Mouse (Mus musculus) CH12.LX (cell line): ENCODE data around the gene Lmtk2. TPM values are rescaled to one million over a fixed set of nuclear protein-coding genes. Genes with fewer than 3 reads are reported as not detected.
A peak's percentile ranks its signal among the peaks of the same experiment; 100 is the strongest.

ENCODE experiments used
- DNase-seq: peaks from one replicate; pipeline ENCODE4 v3.0.0-alpha.2; 2013; ENCODE audit errors: extremely low read depth
- H3K27ac ChIP-seq: 2 replicates; pipeline ENCODE4 v1.5.1; 2012; ENCODE audit warnings: low read depth, mild to moderate bottlenecking, control low read depth, moderate library complexity; ENCODE audit not compliant: insufficient read depth
- H3K27me3 ChIP-seq: replicated peaks from 2 replicates; pipeline ENCODE3; 2012; ENCODE audit warnings: inconsistent platforms
- H3K36me3 ChIP-seq, 2 experiments: replicated peaks in 1 of 2; 2 replicates each; pipeline versions ENCODE3 to v1.6.1; 2012; ENCODE audit warnings: inconsistent platforms in 1 of 2, low read length in 1 of 2, mild to moderate bottlenecking in 1 of 2, mixed read lengths in 1 of 2, moderate library complexity in 1 of 2; ENCODE audit not compliant: control insufficient read depth in 1 of 2, insufficient read depth in 1 of 2
- H3K4me1 ChIP-seq, 2 experiments: 2 replicates each; pipeline ENCODE4 v1.6.1; 2012; ENCODE audit warnings: inconsistent platforms in 1 of 2, moderate library complexity in 1 of 2; ENCODE audit not compliant: insufficient read depth in 2 of 2, control insufficient read depth in 1 of 2
- H3K4me2 ChIP-seq: 2 replicates; pipeline ENCODE4 v1.6.1; 2012; ENCODE audit warnings: low read depth, mild to moderate bottlenecking, control low read depth; ENCODE audit not compliant: poor library complexity, insufficient read depth, severe bottlenecking
- H3K4me3 ChIP-seq, 3 experiments: fragments of 150-350 bp in 1 of 3; sonication (generic) in 1 of 3; replicated peaks in 1 of 3; 2 replicates each; pipeline versions ENCODE3 to v1.5.1; 2011 to 2012; ENCODE audit warnings: low read depth in 2 of 3, low read length in 2 of 3, mild to moderate bottlenecking in 2 of 3, moderate library complexity in 2 of 3, control low read depth in 1 of 3, improper control_type of control experiment in 1 of 3, inconsistent platforms in 1 of 3, mixed read lengths in 1 of 3; ENCODE audit not compliant: poor library complexity in 1 of 3
- H3K79me2 ChIP-seq: replicated peaks from 2 replicates; pipeline ENCODE4 v1.6.1; 2012; ENCODE audit warnings: mild to moderate bottlenecking, moderate library complexity; ENCODE audit not compliant: control insufficient read depth, poor library complexity, insufficient read depth, severe bottlenecking; ENCODE audit errors: extremely low read depth
- H3K9ac ChIP-seq: 2 replicates; pipeline ENCODE4 v1.6.1; 2012; ENCODE audit warnings: low read depth, mild to moderate bottlenecking, control low read depth, moderate library complexity; ENCODE audit not compliant: insufficient read depth
- H3K9me3 ChIP-seq: replicated peaks from 2 replicates; pipeline ENCODE3; 2012; ENCODE audit warnings: low read length, inconsistent platforms, mixed read lengths
- BHLHE40 ChIP-seq: IDR thresholded peaks from 2 replicates; pipeline ENCODE4 v1.6.1; 2011; ENCODE audit warnings: mild to moderate bottlenecking, low read depth, low read length, improper control_type of control experiment
- CHD2 ChIP-seq: IDR thresholded peaks from 2 replicates; pipeline ENCODE4 v1.6.1; 2011; ENCODE audit warnings: low read length, improper control_type of control experiment
- CTCF ChIP-seq, 2 experiments: IDR thresholded peaks in 1 of 2; conservative IDR thresholded peaks in 1 of 2; 2 replicates each; pipeline ENCODE4 v1.5.1; 2011 to 2012; ENCODE audit warnings: low read depth in 2 of 2, low read length in 2 of 2, improper control_type of control experiment in 1 of 2, inconsistent platforms in 1 of 2, mild to moderate bottlenecking in 1 of 2, moderate library complexity in 1 of 2
- EP300 ChIP-seq: IDR thresholded peaks from 2 replicates; pipeline ENCODE4 v1.6.1; 2011; ENCODE audit warnings: low read length, improper control_type of control experiment
- ETS1 ChIP-seq: conservative IDR thresholded peaks from 2 replicates; pipeline ENCODE4 v1.6.1; 2012; ENCODE audit warnings: low read depth, mild to moderate bottlenecking, inconsistent platforms, low read length, improper control_type of control experiment, moderate library complexity
- GABPA ChIP-seq: IDR thresholded peaks from 2 replicates; pipeline ENCODE4 v1.6.1; 2012; ENCODE audit warnings: low read depth, low read length, improper control_type of control experiment, inconsistent platforms; ENCODE audit not compliant: insufficient replicate concordance
- IRF4 ChIP-seq: IDR thresholded peaks from 2 replicates; pipeline ENCODE4 v1.6.1; 2014; ENCODE audit warnings: low read depth, mild to moderate bottlenecking, inconsistent platforms, low read length, improper control_type of control experiment
- JUN ChIP-seq: IDR thresholded peaks from 2 replicates; pipeline ENCODE4 v1.6.1; 2011; ENCODE audit warnings: low read depth, mild to moderate bottlenecking, low read length, improper control_type of control experiment, moderate library complexity; ENCODE audit not compliant: insufficient read depth
- JUND ChIP-seq: conservative IDR thresholded peaks from 2 replicates; pipeline ENCODE4 v1.6.1; 2011; ENCODE audit warnings: low read depth, low read length, improper control_type of control experiment
- MAFK ChIP-seq: IDR thresholded peaks from 2 replicates; pipeline ENCODE4 v1.6.1; 2011; ENCODE audit warnings: low read length, improper control_type of control experiment; ENCODE audit not compliant: insufficient replicate concordance
- MAX ChIP-seq: IDR thresholded peaks from 2 replicates; pipeline ENCODE4 v1.6.1; 2011; ENCODE audit warnings: low read length, improper control_type of control experiment
- POLR2AphosphoS2 ChIP-seq: IDR thresholded peaks from 2 replicates; pipeline ENCODE4 v1.6.1; 2011; ENCODE audit warnings: low read depth, low read length, improper control_type of control experiment
- RAD21 ChIP-seq: IDR thresholded peaks from 2 replicates; pipeline ENCODE4 v1.6.1; 2011; ENCODE audit warnings: low read depth, mild to moderate bottlenecking, low read length, improper control_type of control experiment, moderate library complexity
- RCOR1 ChIP-seq: conservative IDR thresholded peaks from 2 replicates; pipeline ENCODE4 v1.6.1; 2012; ENCODE audit warnings: low read depth, mild to moderate bottlenecking, inconsistent platforms, low read length, improper control_type of control experiment
- SIN3A ChIP-seq: IDR thresholded peaks from 2 replicates; pipeline ENCODE4 v1.6.1; 2012; ENCODE audit warnings: low read length, improper control_type of control experiment, inconsistent platforms
- SMC3 ChIP-seq: IDR thresholded peaks from 2 replicates; pipeline ENCODE4 v1.6.1; 2011; ENCODE audit warnings: low read depth, low read length, improper control_type of control experiment
- TCF12 ChIP-seq: IDR thresholded peaks from 2 replicates; pipeline ENCODE4 v1.6.1; 2014; ENCODE audit warnings: low read depth, mild to moderate bottlenecking, inconsistent platforms, low read length, improper control_type of control experiment
- ZC3H11A ChIP-seq: IDR thresholded peaks from 2 replicates; pipeline ENCODE4 v1.6.1; 2012; ENCODE audit warnings: low read depth, mild to moderate bottlenecking, inconsistent platforms, low read length, improper control_type of control experiment
- dilution Hi-C: fragments of 300-500 bp; cut with MboI; formaldehyde crosslinking; loops from 2 replicates; pipeline ENCODE4 v1.14.3; 2020; ENCODE audit warnings: low sequenced_read_pairs; ENCODE audit not compliant: extremely low pct_unique_long_range_greater_than_20kb, extremely low pct_ligation_motif_present
- in situ Hi-C: fragments of 300-500 bp; cut with MboI; formaldehyde crosslinking; loops from 3 replicates; pipeline ENCODE4 v1.14.3; 2019; ENCODE audit warnings: low sequenced_read_pairs, low pct_ligation_motif_present, low pct_unique_long_range_greater_than_20kb, mixed read lengths
- polyA plus RNA-seq: library from polyadenylated mRNA; unstranded; fragments of >175 nt; gene quantifications from 2 replicates; pipeline ENCODE4 v1.2.1, GENCODE M21; 2012; ENCODE audit warnings: low read depth; ENCODE audit not compliant: insufficient read length
- total RNA-seq, 2 experiments: library from RNA; depleted of rRNA; stranded (reverse); fragments of 300-350 nt in 1 of 2; fragments of >200 nt in 1 of 2; gene quantifications; 2 replicates each; pipeline ENCODE4 v1.2.3; 2012 to 2014

Lmtk2 gene
- total and polyA plus RNA-seq, 3 experiments, result 5.1 to 10.1 (median 5.7) TPM

- H3K4me2 ChIP-seq, result peak overlapping the region; percentile 80
- TF ChIP-seq RCOR1 (peak; percentile 86), GABPA (no peak), EP300 (peak; percentile 97), MAX (no peak), TCF12 (peak; percentile 60), JUND (no peak), IRF4 (peak; percentile 91), SIN3A (peak; percentile 66; the same call in 1 of the 2 replicates), JUN (no peak; the same call in 1 of the 2 replicates), CHD2 (peak; percentile 50; the same call in 1 of the 2 replicates), POLR2AphosphoS2 (no peak), BHLHE40 (peak; percentile 87), ZC3H11A (no peak), ETS1 (peak; percentile 57), MAFK (peak; percentile 93)
- TF ChIP-seq, all 38 proteins: peak for 9
- Histone ChIP-seq H3K27me3 (no peaks in the 10 kb centered on the region), H3K79me2 (no peaks in the 10 kb centered on the region; the same call in 1 of the 2 replicates), H3K4me1 (peaks cover 15 to 26% of the 10 kb centered on the region in 2 experiments), H3K9me3 (no peaks in the 10 kb centered on the region), H3K9ac (no peak overlapping the region), H3K36me3 (peaks cover 3 to 32% of the 10 kb centered on the region in 2 experiments), H3K4me3 (peak overlapping the region in 1 of 3 experiments; percentile 44), H3K27ac (no peak overlapping the region)
- peak; percentile 59 for DNase-seq
- dilution Hi-C loops (no loop called here), in situ Hi-C loops (no loop called here)
Measured at GRCm38 (mm10) chr5:144125979-144126755, 25.9 kb downstream of the Lmtk2 start.

GRCm38 (mm10) chr5:144143531-144143930 is 43.3 kb downstream of the Lmtk2 start:
- H3K4me2 ChIP-seq, result no peak overlapping the region
- DNase-seq, result no peak
- H3K4me3 ChIP-seq, result no peak overlapping the region
- no peak overlapping the region for H3K9ac ChIP-seq
- no peaks in the 10 kb centered on the region for H3K27me3 ChIP-seq
- TF ChIP-seq RAD21 (peak; percentile 53), IRF4 (no peak), EP300 (no peak), SMC3 (peak; percentile 20), CTCF (conservative IDR thresholded peaks at IDR 0.05 in 1 of 2, IDR thresholded peaks at IDR 0.05 in 1 of 2; ENCODE audit: low read depth in 2 of 2, low read length in 2 of 2) (peak in 1 of 2 experiments; percentile 52; a peak in 2 of 4 replicates)
- dilution Hi-C loops (no loop called here), in situ Hi-C loops (no loop called here)
- H3K9me3 ChIP-seq, result no peaks in the 10 kb centered on the region
- H3K36me3 ChIP-seq, result peaks cover 28 to 68% of the 10 kb centered on the region in 2 experiments
- no peak overlapping the region for H3K27ac ChIP-seq
- H3K4me1 ChIP-seq, result no peaks in the 10 kb centered on the region
- H3K79me2 ChIP-seq, result no peaks in the 10 kb centered on the region
